Mouse (Mus musculus) limb, embryonic 13.5 days (tissue): Measurements from ENCODE around the gene Dynlt1c. TPM values are rescaled to one million over a fixed set of nuclear protein-coding genes. Genes with fewer than 3 reads are reported as not detected.

Source experiments
- polyA plus RNA-seq: library from polyadenylated mRNA; unstranded; fragments of >200 nt; fragmentation: Nextera tagmentation; extraction: Ambion mirVana; gene quantifications from 2 replicates; pipeline ENCODE4 v1.2.1, GENCODE M21; 2015

Gene Dynlt1c
- polyA plus RNA-seq, 1 experiment from 2014 or later, result 62.3 TPM

Other genes starting within 250 kb of the Dynlt1c start
- gene Dynlt1b, start 171.6 kb upstream of the Dynlt1c start, polyA plus RNA-seq, result 478 and 527 TPM in 2 replicates
- gene Dynlt1f, start 54.2 kb downstream of the Dynlt1c start, polyA plus RNA-seq, result 255 and 264 TPM in 2 replicates
- not detected in 2 replicates for gene Sytl3, start 57.4 kb downstream of the Dynlt1c start, polyA plus RNA-seq
- gene Ezr, start 181.1 kb downstream of the Dynlt1c start, polyA plus RNA-seq, result 47.5 and 51.9 TPM in 2 replicates